Mouse (Mus musculus) heart, postnatal 10 days (tissue): ENCODE results near the gene Padi3. TPM values are rescaled to one million over a fixed set of nuclear protein-coding genes. Genes with fewer than 3 reads are reported as not detected.

ENCODE experiments used
- DNase-seq, 2 experiments: peaks; one replicate each; pipeline ENCODE4 v3.0.0; 2021
- intact Hi-C: fragments of 180-260 bp; cut with DNase I; formaldehyde crosslinking; loops from one replicate; pipeline ENCODE4 v1.15.1; 2025
- total RNA-seq, 2 experiments: library from RNA; stranded (reverse); gene quantifications; 2 replicates each; pipeline ENCODE4 v1.2.3; 2021

Padi3 gene
- total RNA-seq, 2 experiments from 2014 or later = 0.12 TPM

GRCm38 (mm10) chr4:140784292-140784945 lies 26.0 kb downstream of the Padi3 start:
- DNase-seq = no peak
- intact Hi-C loops = no loop called here

- DNase-seq = no peak
- intact Hi-C loops = no loop called here
Measured at GRCm38 (mm10) chr4:140782821-140783220, 27.6 kb downstream of the Padi3 start.

- intact Hi-C loops = no loop called here
- DNase-seq = no peak
Measured at GRCm38 (mm10) chr4:140780507-140780906, 29.9 kb downstream of the Padi3 start.

- intact Hi-C loops = no loop called here
- peak; percentile 27 to 35 for DNase-seq
Measured at GRCm38 (mm10) chr4:140779803-140780397, 30.5 kb downstream of the Padi3 start.

GRCm38 (mm10) chr4:140776623-140777022 lies 33.8 kb downstream of the Padi3 start:
- intact Hi-C loops = no loop called here
- DNase-seq = no peak

GRCm38 (mm10) chr4:140775876-140776275 lies 34.6 kb downstream of the Padi3 start:
- intact Hi-C loops = no loop called here
- DNase-seq = no peak

- DNase-seq = no peak
- intact Hi-C loops = no loop called here
Measured at GRCm38 (mm10) chr4:140774893-140775292, 35.6 kb downstream of the Padi3 start.

GRCm38 (mm10) chr4:140774025-140774800 lies 36.2 kb downstream of the Padi3 start, which contains the start of gene Padi4:
TSS of gene Padi4 (minus strand) at chr4:140774236.
- no peak for DNase-seq
- intact Hi-C loops = no loop called here

GRCm38 (mm10) chr4:140771091-140771490 lies 39.4 kb downstream of the Padi3 start:
- DNase-seq = no peak
- intact Hi-C loops = no loop called here

- intact Hi-C loops = no loop called here
- peak; percentile 66 to 68 for DNase-seq
Measured at GRCm38 (mm10) chr4:140770433-140770832, 40.0 kb downstream of the Padi3 start.

- DNase-seq = no peak
- intact Hi-C loops = no loop called here
Measured at GRCm38 (mm10) chr4:140768973-140769372, 41.5 kb downstream of the Padi3 start.

GRCm38 (mm10) chr4:140765936-140766335 lies 44.5 kb downstream of the Padi3 start:
- DNase-seq = no peak
- intact Hi-C loops = no loop called here

GRCm38 (mm10) chr4:140763158-140763557 lies 47.3 kb downstream of the Padi3 start:
- DNase-seq = peak; percentile 36 to 65
- intact Hi-C loops = loop anchor here (1.0 kb wide), 1 partner anchor 195 kb away; no protein-coding TSS in a partner anchor

GRCm38 (mm10) chr4:140761601-140762000 lies 48.8 kb downstream of the Padi3 start:
- intact Hi-C loops = no loop called here
- peak; percentile 26 to 32 for DNase-seq

- no peak for DNase-seq
- intact Hi-C loops = no loop called here
Measured at GRCm38 (mm10) chr4:140755811-140756210, 54.6 kb downstream of the Padi3 start.

GRCm38 (mm10) chr4:140753366-140753765 lies 57.1 kb downstream of the Padi3 start:
- DNase-seq = no peak
- intact Hi-C loops = no loop called here

GRCm38 (mm10) chr4:140750328-140750727 lies 60.1 kb downstream of the Padi3 start:
- intact Hi-C loops = no loop called here

GRCm38 (mm10) chr4:140747978-140748377 lies 62.5 kb downstream of the Padi3 start:
- intact Hi-C loops = no loop called here
- peak; percentile 53 to 55 for DNase-seq

More at GRCm38 (mm10) chr4:140750328-140750727, 60.1 kb downstream of the Padi3 start:
- DNase-seq = peak; percentile 38 to 39

GRCm38 (mm10) chr4:140744654-140745053 lies 65.8 kb downstream of the Padi3 start:
- intact Hi-C loops = no loop called here
- DNase-seq = peak; percentile 43 to 66

- intact Hi-C loops = no loop called here
- DNase-seq = no peak
Measured at GRCm38 (mm10) chr4:140743086-140743485, 67.4 kb downstream of the Padi3 start.

- DNase-seq = no peak
- intact Hi-C loops = no loop called here
Measured at GRCm38 (mm10) chr4:140742543-140742942, 67.9 kb downstream of the Padi3 start, which contains the start of gene Padi6. TSS of gene Padi6 (minus strand) at chr4:140742643.
